Mouse (Mus musculus) limb, embryonic 10.5 days (tissue): ENCODE measurements around the gene Aqp6. TPM values are rescaled to one million over a fixed set of nuclear protein-coding genes. Genes with fewer than 3 reads are reported as not detected.

Source experiments
- DNase-seq: peaks from one replicate; pipeline ENCODE4 v3.0.0-alpha.2; 2017; ENCODE audit warnings: low spot score
- H3K27ac ChIP-seq: fragments of 300-500 bp; sonication (generic); 2 replicates; pipeline ENCODE4 v1.5.1; 2016; ENCODE audit warnings: mild to moderate bottlenecking
- H3K27me3 ChIP-seq: fragments of 300-500 bp; sonication (generic); 2 replicates; pipeline ENCODE4 v1.6.1; 2016; ENCODE audit warnings: low read depth, mild to moderate bottlenecking; ENCODE audit not compliant: poor library complexity, severe bottlenecking
- H3K36me3 ChIP-seq: fragments of 300-500 bp; sonication (generic); 2 replicates; pipeline ENCODE4 v1.6.1; 2016; ENCODE audit warnings: mild to moderate bottlenecking, moderate library complexity
- H3K4me1 ChIP-seq: fragments of 300-500 bp; sonication (generic); 2 replicates; pipeline ENCODE4 v1.6.1; 2016
- H3K4me3 ChIP-seq: fragments of 300-500 bp; sonication (generic); 2 replicates; pipeline ENCODE4 v1.5.1; 2016; ENCODE audit warnings: mild to moderate bottlenecking, moderate library complexity
- H3K9me3 ChIP-seq: fragments of 300-500 bp; sonication (generic); replicated peaks from 2 replicates; pipeline ENCODE4 v1.6.1; 2016; ENCODE audit warnings: mild to moderate bottlenecking
- WGBS: fragments of 180-500 bp; shearing (Covaris S2); methylation state at CpG from one replicate; pipeline ENCODE4 v1.1.7; 2016; 5-methylcytosine and 5-hydroxymethylcytosine counted together
- polyA plus RNA-seq: library from polyadenylated mRNA; unstranded; fragments of >200 nt; fragmentation: Nextera tagmentation; extraction: Ambion mirVana; gene quantifications from 2 replicates; pipeline ENCODE4 v1.2.1, GENCODE M21; 2016

Gene Aqp6
- not detected in 2 replicates for polyA plus RNA-seq

- H3K4me1 ChIP-seq: peaks cover 55% of the 10 kb centered on the region
- H3K36me3 ChIP-seq: no peaks in the 10 kb centered on the region
- DNase-seq: no peak
- peaks cover 88% of the 10 kb centered on the region for H3K27me3 ChIP-seq
- WGBS: 68% methylated on average over 22 of the region's 22 CpGs
- H3K27ac ChIP-seq: peak within 1 kb of the TSS; percentile 47
- peak within 1 kb of the TSS; percentile 4; the same call in 1 of the 2 replicates for H3K4me3 ChIP-seq
- no peaks in the 10 kb centered on the region for H3K9me3 ChIP-seq
Observed at GRCm38 (mm10) chr15:99600986-99601822, at the start of gene Aqp6. Gene Aqp6 (plus strand): TSS chr15:99601400.

GRCm38 (mm10) chr15:99553767-99554166 lies 47.4 kb upstream of the Aqp6 start:
- WGBS: 71% methylated on average over 6 of the region's 6 CpGs
- no peak for DNase-seq
- Histone ChIP-seq H3K9me3 (no peaks in the 10 kb centered on the region), H3K27ac (no peak overlapping the region), H3K4me3 (no peak overlapping the region), H3K4me1 (peaks cover 23% of the 10 kb centered on the region), H3K27me3 (no peaks in the 10 kb centered on the region), H3K36me3 (no peaks in the 10 kb centered on the region)

- Histone ChIP-seq H3K27me3 (no peaks in the 10 kb centered on the region), H3K4me1 (peaks cover 18% of the 10 kb centered on the region), H3K36me3 (no peaks in the 10 kb centered on the region), H3K27ac (no peak overlapping the region), H3K9me3 (no peaks in the 10 kb centered on the region), H3K4me3 (no peak overlapping the region)
- DNase-seq: no peak
- 93% methylated on average over 1 of the region's 1 CpGs for WGBS
Observed at GRCm38 (mm10) chr15:99558947-99559346, 42.3 kb upstream of the Aqp6 start.

GRCm38 (mm10) chr15:99560246-99560645 lies 41.0 kb upstream of the Aqp6 start:
- Histone ChIP-seq H3K27ac (no peak overlapping the region), H3K4me1 (peaks cover 13% of the 10 kb centered on the region), H3K9me3 (no peaks in the 10 kb centered on the region), H3K36me3 (no peaks in the 10 kb centered on the region), H3K4me3 (no peak overlapping the region), H3K27me3 (no peaks in the 10 kb centered on the region)
- WGBS: 81% methylated on average over 10 of the region's 10 CpGs
- DNase-seq: no peak

- no peak for DNase-seq
- WGBS: 89% methylated on average over 4 of the region's 4 CpGs
- Histone ChIP-seq H3K9me3 (no peaks in the 10 kb centered on the region), H3K27me3 (no peaks in the 10 kb centered on the region), H3K36me3 (no peaks in the 10 kb centered on the region), H3K27ac (no peak overlapping the region), H3K4me1 (peaks cover 6% of the 10 kb centered on the region; the same call in 1 of the 2 replicates), H3K4me3 (no peak overlapping the region)
Observed at GRCm38 (mm10) chr15:99567371-99567770, 33.8 kb upstream of the Aqp6 start.

- Histone ChIP-seq H3K4me3 (no peak overlapping the region), H3K9me3 (no peaks in the 10 kb centered on the region), H3K36me3 (no peaks in the 10 kb centered on the region), H3K27me3 (no peaks in the 10 kb centered on the region), H3K4me1 (peaks cover 6% of the 10 kb centered on the region; the same call in 1 of the 2 replicates), H3K27ac (no peak overlapping the region)
- WGBS: 77% methylated on average over 6 of the region's 6 CpGs
- DNase-seq: no peak
Observed at GRCm38 (mm10) chr15:99568682-99569081, 32.5 kb upstream of the Aqp6 start.

GRCm38 (mm10) chr15:99569123-99569522 lies 32.1 kb upstream of the Aqp6 start:
- 87% methylated on average over 10 of the region's 10 CpGs for whole genome bisulfite sequencing
- Histone ChIP-seq H3K36me3 (no peaks in the 10 kb centered on the region), H3K27ac (no peak overlapping the region), H3K4me3 (no peak overlapping the region), H3K9me3 (no peaks in the 10 kb centered on the region), H3K27me3 (no peaks in the 10 kb centered on the region), H3K4me1 (peaks cover 6% of the 10 kb centered on the region; the same call in 1 of the 2 replicates)
- DNase-seq: no peak

GRCm38 (mm10) chr15:99578802-99579485 lies 22.3 kb upstream of the Aqp6 start, which contains the start of gene Aqp2:
Gene Aqp2 (plus strand): TSS chr15:99579055.
- no peak for DNase-seq
- Histone ChIP-seq H3K27ac (no peak within 1 kb of the TSS), H3K36me3 (no peaks in the 10 kb centered on the region), H3K4me3 (no peak within 1 kb of the TSS), H3K9me3 (no peaks in the 10 kb centered on the region), H3K27me3 (peaks cover 74% of the 10 kb centered on the region), H3K4me1 (peaks cover 6% of the 10 kb centered on the region)
- whole genome bisulfite sequencing: 84% methylated on average over 26 of the region's 26 CpGs

- Histone ChIP-seq H3K9me3 (no peaks in the 10 kb centered on the region), H3K27ac (no peak overlapping the region), H3K36me3 (no peaks in the 10 kb centered on the region), H3K27me3 (peaks cover 100% of the 10 kb centered on the region), H3K4me3 (peak overlapping the region; percentile 44), H3K4me1 (peaks cover 19% of the 10 kb centered on the region)
- WGBS: 2% methylated on average over 54 of the region's 54 CpGs
- peak; percentile 71 for DNase-seq
Observed at GRCm38 (mm10) chr15:99583463-99584344, 17.5 kb upstream of the Aqp6 start.

GRCm38 (mm10) chr15:99584407-99585202 lies 16.6 kb upstream of the Aqp6 start:
- Histone ChIP-seq H3K27me3 (peaks cover 100% of the 10 kb centered on the region), H3K36me3 (no peaks in the 10 kb centered on the region), H3K27ac (no peak overlapping the region), H3K9me3 (no peaks in the 10 kb centered on the region), H3K4me1 (peaks cover 26% of the 10 kb centered on the region), H3K4me3 (peak overlapping the region; percentile 44)
- peak; percentile 60 for DNase-seq
- 2% methylated on average over 24 of the region's 24 CpGs for WGBS

- no peak overlapping the region for H3K4me3 ChIP-seq
- peaks cover 33% of the 10 kb centered on the region for H3K4me1 ChIP-seq
- no peaks in the 10 kb centered on the region for H3K36me3 ChIP-seq
- WGBS: 58% methylated on average over 6 of the region's 6 CpGs
- DNase-seq: no peak
- H3K27me3 ChIP-seq: peaks cover 100% of the 10 kb centered on the region
- no peaks in the 10 kb centered on the region for H3K9me3 ChIP-seq
- H3K27ac ChIP-seq: no peak overlapping the region
Observed at GRCm38 (mm10) chr15:99585741-99586140, 15.5 kb upstream of the Aqp6 start.

GRCm38 (mm10) chr15:99586525-99586924 lies 14.7 kb upstream of the Aqp6 start:
- no peaks in the 10 kb centered on the region for H3K36me3 ChIP-seq
- WGBS: 84% methylated on average over 3 of the region's 3 CpGs
- peaks cover 37% of the 10 kb centered on the region for H3K4me1 ChIP-seq
- peaks cover 100% of the 10 kb centered on the region for H3K27me3 ChIP-seq
- H3K27ac ChIP-seq: no peak overlapping the region
- H3K4me3 ChIP-seq: no peak overlapping the region
- H3K9me3 ChIP-seq: no peaks in the 10 kb centered on the region
- no peak for DNase-seq
